Mouse (Mus musculus) testis, adult 2 months (tissue): ENCODE measurements at regions not wholly inside any gene's neighbourhood (a gene's known extent, or its start where the extent isn't known, plus 50 kb on each side); places are given as distances from the start of the nearest gene placed in this dataset.

ENCODE experiments used
- CTCF ChIP-seq: fragments of 200-500 bp; IDR thresholded peaks from 2 replicates; pipeline ENCODE4 v1.5.1; 2012; ENCODE audit warnings: low read depth, mild to moderate bottlenecking, inconsistent platforms, low read length, moderate library complexity; ENCODE audit not compliant: control insufficient read depth, insufficient read depth, insufficient replicate concordance
- POLR2A ChIP-seq: fragments of 200-500 bp; IDR thresholded peaks from 2 replicates; pipeline ENCODE4 v1.6.1; 2012; ENCODE audit warnings: low read depth, mild to moderate bottlenecking, inconsistent platforms, low read length, moderate library complexity; ENCODE audit not compliant: control insufficient read depth

DNA sequence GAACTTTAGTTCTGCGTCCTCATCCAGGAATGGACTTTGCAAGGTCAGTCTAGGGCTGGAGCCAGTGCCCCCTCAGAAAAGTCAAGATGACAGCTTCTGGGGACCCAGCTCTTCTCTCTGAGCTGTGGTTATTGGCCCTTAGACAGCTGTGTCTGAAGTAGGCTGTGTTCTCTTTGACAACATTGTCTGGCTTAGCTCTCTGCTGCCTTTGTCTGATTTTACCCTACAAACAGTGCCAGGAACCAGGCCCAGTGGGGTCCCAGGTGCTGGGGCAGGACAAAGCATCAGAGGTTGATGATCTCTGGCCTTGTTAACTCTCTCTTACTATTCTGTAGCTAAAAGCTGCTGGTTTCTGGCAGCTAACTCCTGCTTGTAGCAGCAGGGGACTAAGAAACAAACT is 54.9 kb upstream of the Ano6 start:
- no peak for TF ChIP-seq POLR2A
- no peak for TF ChIP-seq CTCF
